11 mouse cellular contexts compared by ENCODE assay signal in genomic region chr10:78388216-78388980, GRCm38 (mm10). TPM values are rescaled to one million over a fixed set of nuclear protein-coding genes. Genes with fewer than 3 reads are reported as not detected.
DNase-seq lines count a peak whose midpoint lies in the region; ATAC-seq and TF ChIP-seq lines count a peak whose summit lies in the region.
"Had no signal": no experiment of that assay in that cellular context is flagged by ENCODE, and none has a peak within 500 bp of the region (broad histone marks: within the 10 kb centered on the region; RNA-seq: fewer than 3 reads in every experiment).

No protein-coding gene starts in this region.

- H3K27ac ChIP-seq in kidney, postnatal 0 days = no peak overlapping the region
- no peak overlapping the region for H3K27ac ChIP-seq in forebrain, embryonic 12.5 days
- H3K27ac ChIP-seq: limb, embryonic 13.5 days; stomach, embryonic 15.5 days had no signal

- no peaks in the 10 kb centered on the region for H3K9me3 ChIP-seq in kidney, postnatal 0 days (replicated peaks; ENCODE audit: low read length)
- no peaks in the 10 kb centered on the region for H3K9me3 ChIP-seq in forebrain, embryonic 12.5 days
- H3K9me3 ChIP-seq: limb, embryonic 13.5 days; stomach, embryonic 15.5 days had no signal

- H3K9ac ChIP-seq in kidney, postnatal 0 days (ENCODE audit: low read depth, low read length) = no peak overlapping the region
- no peak overlapping the region for H3K9ac ChIP-seq in forebrain, embryonic 12.5 days
- H3K9ac ChIP-seq: limb, embryonic 13.5 days; stomach, embryonic 15.5 days had no signal

- H3K4me3 ChIP-seq in kidney, postnatal 0 days (replicated peaks; ENCODE audit: low read depth, low read length) = no peak overlapping the region
- no peak overlapping the region for H3K4me3 ChIP-seq in forebrain, embryonic 12.5 days (replicated peaks)
- H3K4me3 ChIP-seq: limb, embryonic 13.5 days; stomach, embryonic 15.5 days had no signal

- 0 out of 2 replicates have a peak, but pooled peaks cover 4% of the 10 kb centered on the region for H3K4me1 ChIP-seq in kidney, postnatal 0 days (replicated peaks; ENCODE audit: insufficient read depth, low read length)
- peaks cover 5% of the 10 kb centered on the region; the same call in 1 of the 2 replicates for H3K4me1 ChIP-seq in forebrain, embryonic 12.5 days
- H3K4me1 ChIP-seq: stomach, embryonic 15.5 days had no signal

- no peak for ATAC-seq in kidney, postnatal 0 days (replicated peaks; ENCODE audit: low FRiP score, low read depth)
- ATAC-seq in forebrain, embryonic 12.5 days (ENCODE audit: low FRiP score) = no peak

- no peak for TF ChIP-seq CTCF in kidney, postnatal 0 days (IDR thresholded peaks at IDR 0.05; ENCODE audit: low read depth)

- H3K27me3 ChIP-seq in kidney, postnatal 0 days (ENCODE audit: insufficient read depth, low read length) = no peaks in the 10 kb centered on the region
- peaks cover 44% of the 10 kb centered on the region for H3K27me3 ChIP-seq in forebrain, embryonic 12.5 days

- H3K36me3 ChIP-seq in kidney, postnatal 0 days (ENCODE audit: insufficient read depth, low read length) = no peaks in the 10 kb centered on the region
- no peaks in the 10 kb centered on the region for H3K36me3 ChIP-seq in forebrain, embryonic 12.5 days (replicated peaks)
- H3K36me3 ChIP-seq: limb, embryonic 13.5 days; stomach, embryonic 15.5 days had no signal

- H3K4me2 ChIP-seq in kidney, postnatal 0 days (ENCODE audit: low read length) = peak overlapping the region; percentile 28; the same call in 1 of the 2 replicates
- no peak overlapping the region for H3K4me2 ChIP-seq in forebrain, embryonic 12.5 days
- H3K4me2 ChIP-seq: limb, embryonic 13.5 days; stomach, embryonic 15.5 days had no signal

- intact Hi-C loops in left cerebral cortex, postnatal 10 days (cut with DNase I) = no loop called here

- peak; percentile 44 for DNase-seq in cerebellum, adult 9-11 months
- no peak for DNase-seq in cerebellum, adult 9-10 months
- no peak for DNase-seq in kidney, postnatal 0 days (ENCODE audit: low spot score)
- no peak for DNase-seq in kidney, postnatal 10 days
- peak; percentile 86 for DNase-seq in brain, adult 2 months (ENCODE audit: low read depth, low spot score)
- DNase-seq in left cerebral cortex, postnatal 10 days (ENCODE audit: extremely low spot score in 1 of 2, low spot score in 2 of 2) = peak; percentile 61 to 62
- DNase-seq in B cell, adult 2 months = no peak
- DNase-seq: lung, postnatal 4 days had no signal

- 38% methylated on average over 20 of the region's 20 CpGs for WGBS in kidney, postnatal 0 days
- 63% methylated on average over 20 of the region's 20 CpGs for WGBS in forebrain, embryonic 12.5 days

RNA-seq across cellular contexts. Expression of gene Rrp1, which starts 24.4 kb away (rescaled TPM):
- polyA plus RNA-seq in kidney, postnatal 0 days (2015; fragmentation: Nextera tagmentation; extraction: Ambion mirVana) = 232 and 262 TPM in 2 replicates
- 100 to 1,000 TPM; 345 to 346 TPM for total RNA-seq in left cerebral cortex, postnatal 10 days (2021)
- 326 and 329 TPM in 2 replicates for polyA plus RNA-seq in forebrain, embryonic 12.5 days (2016; fragmentation: Nextera tagmentation; extraction: Ambion mirVana)

RNA-seq across cellular contexts. Expression of gene Agpat3, which starts 36.1 kb away (rescaled TPM):
- 140 and 144 TPM in 2 replicates for polyA plus RNA-seq in kidney, postnatal 0 days (2015; fragmentation: Nextera tagmentation; extraction: Ambion mirVana)
- 100 to 1,000 TPM; 251 to 263 TPM for total RNA-seq in left cerebral cortex, postnatal 10 days (2021)
- polyA plus RNA-seq in forebrain, embryonic 12.5 days (2016; fragmentation: Nextera tagmentation; extraction: Ambion mirVana) = 52.5 and 58.0 TPM in 2 replicates

RNA-seq across cellular contexts. Expression of gene Cstb, which starts 37.1 kb away (rescaled TPM):
- 402 and 433 TPM in 2 replicates for polyA plus RNA-seq in kidney, postnatal 0 days (2015; fragmentation: Nextera tagmentation; extraction: Ambion mirVana)
- 10 to 100 TPM; 33.8 to 37.4 TPM for total RNA-seq in left cerebral cortex, postnatal 10 days (2021)
- 118 and 120 TPM in 2 replicates for polyA plus RNA-seq in forebrain, embryonic 12.5 days (2016; fragmentation: Nextera tagmentation; extraction: Ambion mirVana)

Comparison
In these comparisons a context has a peak if more than half of its experiments do, and no peak if none do; other contexts are left out.
1. DNase-seq: peak in cerebellum, adult 9-11 months (single experiment), brain, adult 2 months (single experiment) and left cerebral cortex, postnatal 10 days (2 of 2); none in cerebellum, adult 9-10 months (single experiment), kidney, postnatal 0 days (single experiment), kidney, postnatal 10 days (single experiment) and B cell, adult 2 months (0 of 2).